Mouse (Mus musculus) midbrain, embryonic 12.5 days (tissue): Measurements from ENCODE around the gene Dapk3. TPM values are rescaled to one million over a fixed set of nuclear protein-coding genes. Genes with fewer than 3 reads are reported as not detected.
"Not testable (repeated sequence)": the region's sequence is repeated elsewhere in the genome, so short reads cannot be mapped to it uniquely, and the experiment has no call there.

Experiments used
- ATAC-seq: fragments of 200-750 bp; cut with Nextera tagmentation; 2 replicates; pipeline ENCODE4 v1.8.0; 2017; ENCODE audit warnings: low read depth, moderate TSS enrichment, moderate library complexity; ENCODE audit not compliant: low FRiP score
- H3K27ac ChIP-seq: fragments of 300-500 bp; sonication (generic); replicated peaks from 2 replicates; pipeline ENCODE4 v1.5.1; 2016; ENCODE audit warnings: mild to moderate bottlenecking
- H3K27me3 ChIP-seq: fragments of 300-500 bp; sonication (generic); 2 replicates; pipeline ENCODE4 v1.6.1; 2016; ENCODE audit warnings: mild to moderate bottlenecking
- H3K36me3 ChIP-seq: fragments of 300-500 bp; sonication (generic); 2 replicates; pipeline ENCODE4 v1.6.1; 2016
- H3K4me1 ChIP-seq: fragments of 300-500 bp; sonication (generic); 2 replicates; pipeline ENCODE4 v1.6.1; 2016
- H3K4me2 ChIP-seq: fragments of 300-500 bp; sonication (generic); replicated peaks from 2 replicates; pipeline ENCODE4 v1.6.1; 2016; ENCODE audit warnings: mild to moderate bottlenecking, moderate library complexity
- H3K4me3 ChIP-seq: fragments of 300-500 bp; sonication (generic); 2 replicates; pipeline ENCODE4 v1.5.1; 2016; ENCODE audit warnings: mild to moderate bottlenecking
- H3K9ac ChIP-seq: fragments of 300-500 bp; sonication (generic); replicated peaks from 2 replicates; pipeline ENCODE4 v1.6.1; 2016; ENCODE audit warnings: mild to moderate bottlenecking, moderate library complexity
- H3K9me3 ChIP-seq: fragments of 300-500 bp; sonication (generic); 2 replicates; pipeline ENCODE4 v1.6.1; 2016; ENCODE audit warnings: mild to moderate bottlenecking
- WGBS: fragments of 180-500 bp; shearing (Covaris S2); methylation state at CpG from one replicate; pipeline ENCODE4 v1.1.7; 2016; 5-methylcytosine and 5-hydroxymethylcytosine counted together
- polyA plus RNA-seq: library from polyadenylated mRNA; unstranded; fragments of >200 nt; fragmentation: Nextera tagmentation; extraction: Ambion mirVana; gene quantifications from 2 replicates; pipeline ENCODE4 v1.2.1, GENCODE M21; 2016

Gene Dapk3
- polyA plus RNA-seq, 1 experiment from 2014 or later = 77.3 TPM

DNA sequence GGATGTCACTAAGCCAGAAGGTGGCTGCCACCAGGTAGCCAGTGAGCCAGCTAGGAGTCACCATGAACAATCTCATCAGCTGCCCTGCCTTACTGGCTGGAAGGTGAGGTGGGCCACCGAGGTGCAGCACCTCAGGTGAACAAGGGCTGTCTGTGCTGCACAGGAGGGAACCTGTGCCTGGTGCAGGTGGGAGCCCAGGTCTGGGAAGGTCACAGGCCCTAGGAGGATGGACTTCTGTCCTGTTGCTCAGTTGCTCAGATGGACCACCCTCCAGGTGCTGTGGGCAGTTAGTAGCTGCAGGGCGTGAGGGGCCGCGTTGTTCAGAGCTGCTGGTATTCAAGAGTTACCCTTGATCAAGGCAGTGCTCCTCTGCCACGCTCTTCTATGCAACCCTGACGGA is 34.0 kb downstream of the Dapk3 start:
- Histone ChIP-seq H3K4me3 (no peak overlapping the region), H3K9me3 (0 out of 2 replicates have a peak, but pooled peaks cover 5% of the 10 kb centered on the region), H3K4me1 (no peaks in the 10 kb centered on the region), H3K27ac (no peak overlapping the region), H3K36me3 (peaks cover 77% of the 10 kb centered on the region), H3K4me2 (no peak overlapping the region), H3K27me3 (no peaks in the 10 kb centered on the region), H3K9ac (no peak overlapping the region)
- ATAC-seq = no peak
- WGBS = 84% methylated on average over 6 of the region's 6 CpGs

- 25% methylated on average over 1 of the region's 1 CpGs for WGBS
- peaks cover 77% of the 10 kb centered on the region for H3K36me3 ChIP-seq
Observed at GRCm38 (mm10) chr10:81217267-81217666, 34.5 kb downstream of the Dapk3 start.

GRCm38 (mm10) chr10:81217964-81218363 is 35.2 kb downstream of the Dapk3 start:
- Histone ChIP-seq H3K9ac (no peak overlapping the region), H3K36me3 (peaks cover 74% of the 10 kb centered on the region), H3K9me3 (no peaks in the 10 kb centered on the region), H3K27ac (no peak overlapping the region), H3K4me2 (no peak overlapping the region), H3K27me3 (no peaks in the 10 kb centered on the region), H3K4me3 (no peak overlapping the region), H3K4me1 (no peaks in the 10 kb centered on the region)
- ATAC-seq = no peak
- 38% methylated on average over 7 of the region's 7 CpGs for WGBS

More at GRCm38 (mm10) chr10:81217267-81217666, 34.5 kb downstream of the Dapk3 start:
- not testable (repeated sequence) for H3K27ac ChIP-seq, ATAC-seq, H3K4me1 ChIP-seq, H3K27me3 ChIP-seq, H3K9ac ChIP-seq, H3K4me3 ChIP-seq, H3K4me2 ChIP-seq, H3K9me3 ChIP-seq

DNA sequence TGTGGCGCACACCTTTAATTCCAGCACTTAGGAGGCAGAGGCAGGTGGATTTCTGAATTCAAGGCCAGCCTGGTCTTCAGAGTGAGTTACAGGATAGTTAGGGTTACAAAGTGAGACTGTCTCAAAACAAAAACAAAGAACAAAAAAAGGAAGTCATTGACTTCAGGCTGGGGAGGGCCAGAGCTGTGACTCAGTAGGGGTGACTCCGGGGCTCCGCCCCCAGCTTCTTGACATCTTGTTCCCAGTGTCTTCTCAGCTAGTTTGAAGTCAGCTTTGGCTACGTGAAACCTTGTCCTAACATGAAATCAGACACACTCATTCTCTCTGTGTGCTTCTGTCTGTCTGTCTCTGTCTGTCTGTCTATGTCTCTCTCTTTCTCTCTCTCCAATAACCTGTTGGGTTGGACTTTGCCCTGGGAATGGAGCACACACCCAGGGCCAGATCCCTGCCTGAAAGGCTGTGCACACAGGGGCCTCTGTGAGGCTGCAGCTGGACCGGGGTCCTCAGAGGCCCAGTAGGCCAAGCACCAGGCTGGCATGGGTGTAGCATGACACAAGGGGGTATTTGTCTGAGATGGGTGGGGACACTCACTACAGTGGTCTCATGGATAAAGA is 38.7 kb downstream of the Dapk3 start:
- Histone ChIP-seq H3K4me3 (no peak overlapping the region), H3K9me3 (no peaks in the 10 kb centered on the region), H3K27ac (no peak overlapping the region), H3K27me3 (no peaks in the 10 kb centered on the region), H3K9ac (no peak overlapping the region), H3K4me1 (no peaks in the 10 kb centered on the region), H3K36me3 (peaks cover 54% of the 10 kb centered on the region), H3K4me2 (no peak overlapping the region)
- no peak for ATAC-seq
- WGBS = 94% methylated on average over 5 of the region's 5 CpGs

DNA sequence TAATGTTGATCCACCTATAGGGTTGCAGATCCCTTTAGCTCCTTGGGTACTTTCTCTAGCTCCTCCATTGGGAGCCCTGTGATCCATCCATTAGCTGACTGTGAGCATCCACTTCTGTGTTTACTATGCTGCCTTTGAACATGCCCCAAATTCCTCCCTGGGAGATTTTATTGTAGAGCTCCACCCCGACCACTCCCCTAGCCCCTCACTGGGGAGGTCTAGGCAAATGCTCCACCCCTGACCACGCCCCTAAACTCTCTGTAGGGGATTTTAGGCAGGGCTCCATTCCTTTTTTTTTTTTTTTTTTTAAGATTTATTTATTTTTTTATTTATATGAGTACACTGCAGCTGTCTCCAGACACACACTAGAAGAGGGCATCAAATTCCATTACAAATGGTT is 40.9 kb downstream of the Dapk3 start:
- not testable (repeated sequence) for H3K27ac ChIP-seq, ATAC-seq, H3K9ac ChIP-seq, H3K9me3 ChIP-seq, H3K4me3 ChIP-seq, H3K27me3 ChIP-seq, H3K4me1 ChIP-seq, H3K4me2 ChIP-seq
- 71% methylated on average over 2 of the region's 2 CpGs for WGBS
- peaks cover 44% of the 10 kb centered on the region for H3K36me3 ChIP-seq

- H3K27ac ChIP-seq = peak overlapping the region; percentile 78
Observed at GRCm38 (mm10) chr10:81229735-81230437, 47.1 kb downstream of the Dapk3 start.

GRCm38 (mm10) chr10:81230438-81231332 is 47.9 kb downstream of the Dapk3 start, which contains the start of gene Atcay:
Gene Atcay (minus strand): TSS chr10:81230833.
- Histone ChIP-seq H3K4me2 (peak within 1 kb of the TSS; percentile 63), H3K27me3 (peaks cover 15% of the 10 kb centered on the region), H3K9ac (peak within 1 kb of the TSS; percentile 76), H3K4me3 (peak within 1 kb of the TSS; percentile 54), H3K4me1 (peaks cover 40% of the 10 kb centered on the region), H3K27ac (peak within 1 kb of the TSS; percentile 78), H3K9me3 (no peaks in the 10 kb centered on the region), H3K36me3 (peaks cover 5% of the 10 kb centered on the region; the same call in 1 of the 2 replicates)
- peak; percentile 86 for ATAC-seq
- WGBS = 3% methylated on average over 27 of the region's 27 CpGs

More at GRCm38 (mm10) chr10:81229735-81230437, 47.1 kb downstream of the Dapk3 start:
- H3K9me3 ChIP-seq = no peaks in the 10 kb centered on the region
- peaks cover 15% of the 10 kb centered on the region for H3K27me3 ChIP-seq
- peak overlapping the region; percentile 76 for H3K9ac ChIP-seq
- peaks cover 5% of the 10 kb centered on the region; the same call in 1 of the 2 replicates for H3K36me3 ChIP-seq
- H3K4me1 ChIP-seq = peaks cover 40% of the 10 kb centered on the region
- no peak for ATAC-seq
- WGBS = 12% methylated on average over 20 of the region's 20 CpGs
- H3K4me2 ChIP-seq = peak overlapping the region; percentile 63
- peak overlapping the region; percentile 54 for H3K4me3 ChIP-seq

DNA sequence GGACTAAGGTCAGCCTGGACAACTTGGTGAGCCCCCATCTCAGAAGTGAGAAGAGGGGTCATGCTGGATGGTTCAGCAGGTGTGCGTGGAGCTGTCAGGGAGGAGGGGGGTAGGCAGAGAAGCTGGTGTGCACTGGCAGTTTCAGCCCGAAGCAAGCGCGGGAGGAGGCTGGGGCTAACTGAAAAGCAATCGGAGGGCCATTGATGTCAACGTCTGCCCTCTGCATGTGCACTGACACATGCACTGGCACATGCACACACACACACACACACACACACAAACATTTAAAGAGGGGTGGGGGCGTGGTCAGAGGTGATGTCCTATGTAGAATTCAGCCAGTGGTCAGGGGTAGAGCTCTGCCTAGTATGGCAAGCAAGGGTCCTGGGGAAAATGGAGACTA is 48.6 kb downstream of the Dapk3 start:
- H3K27ac ChIP-seq = peak overlapping the region; percentile 78
- peak overlapping the region; percentile 54 for H3K4me3 ChIP-seq
- peak overlapping the region; percentile 63 for H3K4me2 ChIP-seq
- H3K9ac ChIP-seq = peak overlapping the region; percentile 52; the same call in 1 of the 2 replicates
- H3K4me1 ChIP-seq = peaks cover 40% of the 10 kb centered on the region
- peaks cover 5% of the 10 kb centered on the region; the same call in 1 of the 2 replicates for H3K36me3 ChIP-seq
- H3K27me3 ChIP-seq = peaks cover 17% of the 10 kb centered on the region
- H3K9me3 ChIP-seq = no peaks in the 10 kb centered on the region
- WGBS = 67% methylated on average over 7 of the region's 7 CpGs
- ATAC-seq = peak; percentile 10; the same call in 1 of the 2 replicates

GRCm38 (mm10) chr10:81232580-81233225 is 49.9 kb downstream of the Dapk3 start, which contains the start of gene Zfr2:
Gene Zfr2 (plus strand): TSS chr10:81233155.
- peak within 1 kb of the TSS; percentile 78 for H3K4me3 ChIP-seq
- H3K27ac ChIP-seq = 0 out of 2 replicates have a peak within 1 kb of the TSS, but pooled peaks have one; percentile 10
- H3K27me3 ChIP-seq = peaks cover 17% of the 10 kb centered on the region
- peaks cover 40% of the 10 kb centered on the region for H3K4me1 ChIP-seq
- peak; percentile 53 for ATAC-seq
- no peaks in the 10 kb centered on the region for H3K9me3 ChIP-seq
- WGBS = 8% methylated on average over 29 of the region's 29 CpGs
- H3K36me3 ChIP-seq = peaks cover 5% of the 10 kb centered on the region; the same call in 1 of the 2 replicates
- peak within 1 kb of the TSS; percentile 73 for H3K4me2 ChIP-seq
- peak within 1 kb of the TSS; percentile 86 for H3K9ac ChIP-seq

DNA sequence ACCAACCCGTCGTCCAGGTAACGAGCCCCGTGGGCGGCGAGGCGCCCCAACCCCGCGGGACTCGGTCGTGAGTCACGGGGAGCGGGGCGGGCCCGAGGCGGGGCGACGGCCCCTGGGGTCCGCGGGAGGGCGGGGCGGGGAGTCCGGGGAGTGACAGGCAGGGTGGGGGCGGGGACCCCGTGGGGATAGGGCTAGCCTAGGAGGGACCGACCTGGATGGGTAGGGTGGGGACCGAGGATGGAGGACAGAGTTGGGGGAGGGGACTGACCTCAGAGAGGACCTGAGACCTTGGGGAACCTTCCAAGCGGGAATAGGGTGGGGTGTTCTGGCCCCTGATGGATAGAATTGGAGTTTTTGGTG is 50.4 kb downstream of the Dapk3 start:
- H3K27ac ChIP-seq = 0 out of 2 replicates have a peak overlapping the region, but pooled peaks have one; percentile 10
- H3K4me2 ChIP-seq = peak overlapping the region; percentile 73
- H3K36me3 ChIP-seq = peaks cover 5% of the 10 kb centered on the region; the same call in 1 of the 2 replicates
- no peaks in the 10 kb centered on the region for H3K9me3 ChIP-seq
- H3K9ac ChIP-seq = peak overlapping the region; percentile 86
- peak overlapping the region; percentile 78 for H3K4me3 ChIP-seq
- whole genome bisulfite sequencing = under 1% methylated on average over 22 of the region's 28 CpGs
- H3K27me3 ChIP-seq = peaks cover 21% of the 10 kb centered on the region
- H3K4me1 ChIP-seq = peaks cover 37% of the 10 kb centered on the region
- ATAC-seq = peak; percentile 43

- Histone ChIP-seq H3K36me3 (no peaks in the 10 kb centered on the region), H3K9me3 (no peaks in the 10 kb centered on the region), H3K4me1 (peaks cover 28% of the 10 kb centered on the region), H3K4me2 (no peak overlapping the region), H3K4me3 (no peak overlapping the region), H3K27ac (no peak overlapping the region), H3K27me3 (peaks cover 28% of the 10 kb centered on the region), H3K9ac (no peak overlapping the region)
- ATAC-seq = no peak
- WGBS = 84% methylated on average over 6 of the region's 6 CpGs
Observed at GRCm38 (mm10) chr10:81234206-81234605, 51.4 kb downstream of the Dapk3 start.
